Mouse (Mus musculus) kidney, postnatal 25 days (tissue): Measurements from ENCODE around the gene Zim1.

Experiments
- DNase-seq, 2 experiments: peaks; one replicate each; pipeline ENCODE4 v3.0.0; 2021; ENCODE audit warnings: mixed read lengths in 2 of 2

The Zim1 gene

GRCm38 (mm10) chr7:6650526-6650925, 45.7 kb downstream of the Zim1 start:
- no peak for DNase-seq

- no peak for DNase-seq
Observed at GRCm38 (mm10) chr7:6645821-6646220, 50.4 kb downstream of the Zim1 start.

- no peak for DNase-seq
Observed at GRCm38 (mm10) chr7:6638076-6638475, 58.2 kb downstream of the Zim1 start.

- no peak for DNase-seq
Observed at GRCm38 (mm10) chr7:6636741-6637140, 59.5 kb downstream of the Zim1 start.

- DNase-seq, result no peak
Observed at GRCm38 (mm10) chr7:6635831-6636230, 60.4 kb downstream of the Zim1 start.
